Mouse (Mus musculus): ENCODE results near the gene Dhx37. TPM values are rescaled to one million over a fixed set of nuclear protein-coding genes. Genes with fewer than 3 reads are reported as not detected.
A peak's percentile ranks its signal among the peaks of the same experiment; 100 is the strongest.

The Dhx37 gene
- polyA plus RNA-seq, 1 experiment from 2014 or later: 8.2 TPM

DNA sequence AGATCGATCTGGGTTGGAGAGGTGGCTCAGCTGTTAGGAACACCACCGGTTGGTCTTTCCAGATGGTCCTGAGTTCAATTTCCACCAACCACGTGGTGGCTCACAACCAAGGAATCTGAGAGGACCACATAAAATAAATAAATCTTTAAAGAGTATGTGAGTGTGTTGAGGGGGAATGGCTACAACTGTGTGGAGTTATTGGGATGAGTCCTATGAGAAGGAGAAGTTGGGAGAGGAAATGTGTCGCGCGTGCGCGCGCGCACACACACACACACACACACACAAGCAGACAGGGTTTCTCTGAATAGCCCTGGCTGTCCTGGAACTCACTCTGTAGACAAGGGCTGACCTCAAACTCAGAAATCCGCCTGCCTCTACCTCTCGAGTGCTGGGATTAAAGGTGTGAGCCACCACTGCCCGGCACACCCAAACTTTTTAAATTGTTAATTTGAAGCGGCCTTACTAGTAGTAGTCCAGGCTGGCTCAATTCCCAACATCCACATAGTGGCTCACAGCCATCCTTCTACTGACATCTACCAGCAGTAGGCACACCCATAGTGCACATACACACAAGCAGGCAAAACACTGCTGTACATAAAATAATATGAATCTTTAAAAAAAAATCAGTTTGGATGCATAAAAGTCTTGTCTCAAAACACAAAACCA is 25.9 kb downstream of the Dhx37 start:
- Histone ChIP-seq H3K4me1 (ENCODE audit: control insufficient read depth in 2 of 2, insufficient read depth in 2 of 2, low read length in 2 of 2) (peaks cover 15 to 22% of the 10 kb centered on the region in 2 experiments), H3K9me3 (ENCODE audit: control insufficient read depth, low read length) (no peaks in the 10 kb centered on the region), H3K4me2 (ENCODE audit: low read length) (peak overlapping the region; percentile 57; the same call in 1 of the 2 replicates), H3K27ac (replicated peaks in 1 of 2; ENCODE audit: control insufficient read depth in 1 of 2, insufficient read depth in 1 of 2, low read depth in 2 of 2, low read length in 2 of 2) (no peak overlapping the region; a peak in 1 of 4 replicates), H3K36me3 (ENCODE audit: control insufficient read depth, insufficient read depth, low read length) (no peaks in the 10 kb centered on the region), H3K4me3 (ENCODE audit: control insufficient read depth in 1 of 2, insufficient read depth in 1 of 2, low read depth in 1 of 2, low read length in 2 of 2) (no peak overlapping the region), H3K27me3 (ENCODE audit: control insufficient read depth, insufficient read depth, low read length) (no peaks in the 10 kb centered on the region), H3K9ac (ENCODE audit: low read length) (no peak overlapping the region)
- ATAC-seq (ENCODE audit: insufficient number of reproducible peaks, insufficient read depth, low FRiP score, low read depth): no peak
- 69% methylated on average over 14 of the region's 14 CpGs for WGBS

- Histone ChIP-seq H3K4me3 (ENCODE audit: control insufficient read depth in 1 of 2, insufficient read depth in 1 of 2, low read depth in 1 of 2, low read length in 2 of 2) (peak overlapping the region; percentile 49 to 82), H3K36me3 (ENCODE audit: control insufficient read depth, insufficient read depth, low read length) (no peaks in the 10 kb centered on the region), H3K4me1 (ENCODE audit: control insufficient read depth in 2 of 2, insufficient read depth in 2 of 2, low read length in 2 of 2) (peaks cover 15 to 22% of the 10 kb centered on the region in 2 experiments), H3K4me2 (ENCODE audit: low read length) (peak overlapping the region; percentile 86), H3K9me3 (ENCODE audit: control insufficient read depth, low read length) (no peaks in the 10 kb centered on the region), H3K27me3 (ENCODE audit: control insufficient read depth, insufficient read depth, low read length) (no peaks in the 10 kb centered on the region), H3K9ac (ENCODE audit: low read length) (peak overlapping the region; percentile 81), H3K27ac (replicated peaks in 1 of 2; ENCODE audit: control insufficient read depth in 1 of 2, insufficient read depth in 1 of 2, low read depth in 2 of 2, low read length in 2 of 2) (peak overlapping the region in 1 of 2 experiments; percentile 98; a peak in 1 of 4 replicates)
- no peak for ATAC-seq (ENCODE audit: insufficient number of reproducible peaks, insufficient read depth, low FRiP score, low read depth)
- 58% methylated on average over 13 of the region's 13 CpGs for WGBS
Observed at GRCm38 (mm10) chr5:125407020-125407830, 26.7 kb downstream of the Dhx37 start.

DNA sequence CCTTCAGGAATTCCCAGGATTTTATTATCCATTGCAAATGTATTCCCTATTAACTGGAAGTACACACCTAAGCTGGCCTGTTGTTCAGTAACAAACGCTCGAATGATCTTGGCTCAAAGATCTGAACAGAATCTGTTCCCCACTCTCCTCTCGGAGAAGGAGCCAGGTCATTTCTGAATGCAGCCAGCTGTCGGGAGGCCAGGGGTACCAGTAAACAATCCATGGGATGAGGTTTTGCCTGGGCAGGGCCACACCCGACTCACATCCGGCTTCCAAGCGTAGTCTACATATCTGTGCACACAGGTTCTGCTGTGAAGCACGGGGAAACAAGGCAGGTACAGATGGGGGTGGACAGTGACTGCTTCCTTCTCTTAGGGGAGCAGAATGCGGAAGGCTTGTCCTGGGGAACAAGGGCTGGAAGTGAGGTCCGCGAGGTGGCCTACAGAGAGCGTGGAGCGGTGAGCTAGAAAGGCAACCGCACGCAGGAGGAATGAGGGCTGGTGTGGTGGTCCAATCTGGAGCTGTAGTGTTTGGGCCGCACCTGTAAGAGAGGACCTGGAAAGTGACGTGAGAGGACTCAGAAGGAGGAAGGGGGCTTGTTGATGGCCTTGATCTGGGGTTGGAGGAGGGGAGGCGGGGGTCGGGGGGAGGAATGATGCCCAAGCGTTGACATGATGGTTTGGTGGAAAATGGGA is 27.5 kb downstream of the Dhx37 start:
- Histone ChIP-seq H3K9ac (ENCODE audit: low read length) (peak overlapping the region; percentile 81), H3K4me2 (ENCODE audit: low read length) (peak overlapping the region; percentile 86), H3K9me3 (ENCODE audit: control insufficient read depth, low read length) (no peaks in the 10 kb centered on the region), H3K36me3 (ENCODE audit: control insufficient read depth, insufficient read depth, low read length) (no peaks in the 10 kb centered on the region), H3K4me3 (ENCODE audit: control insufficient read depth in 1 of 2, insufficient read depth in 1 of 2, low read depth in 1 of 2, low read length in 2 of 2) (peak overlapping the region; percentile 49 to 82), H3K27me3 (ENCODE audit: control insufficient read depth, insufficient read depth, low read length) (no peaks in the 10 kb centered on the region), H3K4me1 (ENCODE audit: control insufficient read depth in 2 of 2, insufficient read depth in 2 of 2, low read length in 2 of 2) (peaks cover 15 to 22% of the 10 kb centered on the region in 2 experiments), H3K27ac (replicated peaks in 1 of 2; ENCODE audit: control insufficient read depth in 1 of 2, insufficient read depth in 1 of 2, low read depth in 2 of 2, low read length in 2 of 2) (peak overlapping the region; percentile 56 to 98)
- WGBS: 3% methylated on average over 20 of the region's 20 CpGs
- ATAC-seq (ENCODE audit: insufficient number of reproducible peaks, insufficient read depth, low FRiP score, low read depth): 0 out of 2 replicates have a peak, but pooled peaks have one; percentile 14

GRCm38 (mm10) chr5:125405546-125406248 is 28.2 kb downstream of the Dhx37 start:
- ATAC-seq (ENCODE audit: insufficient number of reproducible peaks, insufficient read depth, low FRiP score, low read depth): peak; percentile 52; the same call in 1 of the 2 replicates
- peak overlapping the region; percentile 49 to 82 for H3K4me3 ChIP-seq (ENCODE audit: control insufficient read depth in 1 of 2, insufficient read depth in 1 of 2, low read depth in 1 of 2, low read length in 2 of 2)
- no peaks in the 10 kb centered on the region for H3K27me3 ChIP-seq (ENCODE audit: control insufficient read depth, insufficient read depth, low read length)
- no peaks in the 10 kb centered on the region for H3K9me3 ChIP-seq (ENCODE audit: control insufficient read depth, low read length)
- H3K4me2 ChIP-seq (ENCODE audit: low read length): peak overlapping the region; percentile 86
- H3K27ac ChIP-seq (replicated peaks in 1 of 2; ENCODE audit: control insufficient read depth in 1 of 2, insufficient read depth in 1 of 2, low read depth in 2 of 2, low read length in 2 of 2): peak overlapping the region; percentile 91 to 98
- peak overlapping the region; percentile 81 for H3K9ac ChIP-seq (ENCODE audit: low read length)
- no peaks in the 10 kb centered on the region for H3K36me3 ChIP-seq (ENCODE audit: control insufficient read depth, insufficient read depth, low read length)
- WGBS: under 1% methylated on average over 31 of the region's 31 CpGs
- peaks cover 15 to 22% of the 10 kb centered on the region in 2 experiments for H3K4me1 ChIP-seq (ENCODE audit: control insufficient read depth in 2 of 2, insufficient read depth in 2 of 2, low read length in 2 of 2)

DNA sequence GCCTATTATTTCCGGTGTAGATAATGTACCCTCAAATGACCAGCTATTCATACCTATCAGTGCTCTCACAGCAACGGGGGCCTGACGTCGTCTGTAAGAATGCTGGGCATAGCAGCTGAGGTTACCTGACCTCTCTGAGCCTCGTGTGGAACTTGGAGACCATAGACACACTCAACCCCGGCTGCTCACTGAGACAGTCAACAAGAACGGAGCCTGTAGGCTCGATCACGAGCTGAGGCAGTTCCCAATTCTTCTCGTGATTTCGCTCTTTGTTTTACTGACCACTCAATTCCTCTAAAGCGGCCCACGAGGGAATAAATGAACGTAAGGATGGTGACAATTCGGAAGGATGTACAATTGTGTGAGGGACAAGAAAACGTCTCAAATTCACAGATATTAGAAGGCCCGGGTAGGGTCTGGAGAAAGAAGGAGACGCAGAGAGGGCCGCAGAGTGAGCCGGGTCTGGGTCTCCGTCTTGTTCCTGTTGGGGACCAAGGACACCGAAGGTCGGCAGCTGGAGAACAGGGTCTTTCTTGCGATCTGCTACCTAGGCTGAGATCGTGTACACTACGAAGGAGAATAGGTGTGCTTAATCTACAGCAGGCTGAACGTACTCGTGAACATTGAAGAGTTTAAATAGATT is 28.9 kb downstream of the Dhx37 start:
- Histone ChIP-seq H3K9ac (ENCODE audit: low read length) (peak overlapping the region; percentile 81), H3K36me3 (ENCODE audit: control insufficient read depth, insufficient read depth, low read length) (no peaks in the 10 kb centered on the region), H3K27ac (replicated peaks in 1 of 2; ENCODE audit: control insufficient read depth in 1 of 2, insufficient read depth in 1 of 2, low read depth in 2 of 2, low read length in 2 of 2) (peak overlapping the region; percentile 91 to 98), H3K4me1 (ENCODE audit: control insufficient read depth in 2 of 2, insufficient read depth in 2 of 2, low read length in 2 of 2) (peaks cover 15 to 20% of the 10 kb centered on the region in 2 experiments), H3K4me2 (ENCODE audit: low read length) (peak overlapping the region; percentile 86), H3K9me3 (ENCODE audit: control insufficient read depth, low read length) (no peaks in the 10 kb centered on the region), H3K4me3 (ENCODE audit: control insufficient read depth in 1 of 2, insufficient read depth in 1 of 2, low read depth in 1 of 2, low read length in 2 of 2) (peak overlapping the region; percentile 49 to 60), H3K27me3 (ENCODE audit: control insufficient read depth, insufficient read depth, low read length) (no peaks in the 10 kb centered on the region)
- WGBS: under 1% methylated on average over 28 of the region's 28 CpGs
- ATAC-seq (ENCODE audit: insufficient number of reproducible peaks, insufficient read depth, low FRiP score, low read depth): peak; percentile 25; the same call in 1 of the 2 replicates

- peak overlapping the region; percentile 91 to 98 for H3K27ac ChIP-seq (replicated peaks in 1 of 2; ENCODE audit: control insufficient read depth in 1 of 2, insufficient read depth in 1 of 2, low read depth in 2 of 2, low read length in 2 of 2)
- no peaks in the 10 kb centered on the region for H3K9me3 ChIP-seq (ENCODE audit: control insufficient read depth, low read length)
- 3% methylated on average over 7 of the region's 7 CpGs for WGBS
- peak overlapping the region; percentile 86 for H3K4me2 ChIP-seq (ENCODE audit: low read length)
- peaks cover 11 to 17% of the 10 kb centered on the region in 2 experiments for H3K4me1 ChIP-seq (ENCODE audit: control insufficient read depth in 2 of 2, insufficient read depth in 2 of 2, low read length in 2 of 2)
- no peak for ATAC-seq (ENCODE audit: insufficient number of reproducible peaks, insufficient read depth, low FRiP score, low read depth)
- peak overlapping the region; percentile 49 to 60 for H3K4me3 ChIP-seq (ENCODE audit: control insufficient read depth in 1 of 2, insufficient read depth in 1 of 2, low read depth in 1 of 2, low read length in 2 of 2)
- peak overlapping the region; percentile 81 for H3K9ac ChIP-seq (ENCODE audit: low read length)
- no peaks in the 10 kb centered on the region for H3K27me3 ChIP-seq (ENCODE audit: control insufficient read depth, insufficient read depth, low read length)
- no peaks in the 10 kb centered on the region for H3K36me3 ChIP-seq (ENCODE audit: control insufficient read depth, insufficient read depth, low read length)
Observed at GRCm38 (mm10) chr5:125404536-125404902, 29.4 kb downstream of the Dhx37 start.

All from heart, embryonic 14.5 days (tissue).